Mouse (Mus musculus): ENCODE measurements at regions not wholly inside any gene's neighbourhood (a gene's known extent, or its start where the extent isn't known, plus 50 kb on each side); places are given as distances from the start of the nearest gene placed in this dataset.

GRCm38 (mm10) chr7:111245488-111245887, 162.7 kb upstream of the Eif4g2 start:
- no peaks in the 10 kb centered on the region for H3K79me2 ChIP-seq (ENCODE audit: control insufficient read depth, insufficient read depth)
- H3K36me3 ChIP-seq (ENCODE audit: control insufficient read depth, insufficient read depth), result no peaks in the 10 kb centered on the region
- H3K4me2 ChIP-seq (ENCODE audit: low read depth), result no peak overlapping the region
- no peak overlapping the region for H3ac ChIP-seq (ENCODE audit: control insufficient read depth, insufficient read length)
- no peaks in the 10 kb centered on the region for H3K27me3 ChIP-seq (ENCODE audit: control insufficient read depth, insufficient read depth, insufficient read length)
- no peak for TF ChIP-seq MYOD1 (IDR thresholded peaks at IDR 0.05; ENCODE audit: control insufficient read depth in 1 of 3, insufficient read length in 2 of 3, low read depth in 2 of 3)
- H3K4me3 ChIP-seq, result no peak overlapping the region

DNA sequence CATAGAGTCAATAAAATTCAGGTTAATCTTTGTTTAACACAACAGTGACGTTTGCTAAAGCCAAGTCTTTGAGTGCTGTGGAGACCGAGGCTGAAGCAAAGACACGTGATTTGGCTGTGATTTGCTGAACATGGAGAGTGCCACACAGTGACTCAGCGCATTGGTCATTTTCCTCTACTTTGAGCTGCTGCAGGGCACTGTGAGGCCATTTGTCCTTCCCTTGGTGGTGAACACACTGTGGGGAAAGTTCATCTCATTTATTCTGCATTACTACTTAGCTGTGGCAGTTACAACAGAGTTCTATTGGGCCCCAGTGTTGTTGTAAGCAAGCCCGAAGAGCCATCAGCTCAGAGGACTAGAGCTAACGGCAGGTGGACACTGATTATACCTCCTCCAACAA, 162.2 kb upstream of the Eif4g2 start:
- Histone ChIP-seq H3K4me2 (ENCODE audit: low read depth) (no peak overlapping the region), H3K4me3 (no peak overlapping the region), H3K79me2 (ENCODE audit: control insufficient read depth, insufficient read depth) (no peaks in the 10 kb centered on the region), H3K27me3 (ENCODE audit: control insufficient read depth, insufficient read depth, insufficient read length) (no peaks in the 10 kb centered on the region), H3ac (ENCODE audit: control insufficient read depth, insufficient read length) (no peak overlapping the region), H3K36me3 (ENCODE audit: control insufficient read depth, insufficient read depth) (no peaks in the 10 kb centered on the region)
- TF ChIP-seq TCF3 (IDR thresholded peaks at IDR 0.05; ENCODE audit: insufficient read length, low read depth) (no peak), TCF12 (IDR thresholded peaks at IDR 0.05; ENCODE audit: insufficient read depth, poor library complexity, severe bottlenecking) (no peak), USF1 (IDR thresholded peaks at IDR 0.05; ENCODE audit: low read depth) (peak; percentile 31)

GRCm38 (mm10) chr7:111243831-111244230, 161.0 kb upstream of the Eif4g2 start:
- Histone ChIP-seq H3K79me2 (ENCODE audit: control insufficient read depth, insufficient read depth) (no peaks in the 10 kb centered on the region), H3K27me3 (ENCODE audit: control insufficient read depth, insufficient read depth, insufficient read length) (no peaks in the 10 kb centered on the region), H3K4me2 (ENCODE audit: low read depth) (no peak overlapping the region), H3ac (ENCODE audit: control insufficient read depth, insufficient read length) (no peak overlapping the region), H3K4me3 (no peak overlapping the region), H3K36me3 (ENCODE audit: control insufficient read depth, insufficient read depth) (no peaks in the 10 kb centered on the region)
- TF ChIP-seq USF1 (IDR thresholded peaks at IDR 0.05; ENCODE audit: low read depth), result no peak

GRCm38 (mm10) chr7:111242646-111243045, 159.8 kb upstream of the Eif4g2 start:
- no peaks in the 10 kb centered on the region for H3K36me3 ChIP-seq (ENCODE audit: control insufficient read depth, insufficient read depth)
- no peak overlapping the region for H3K4me3 ChIP-seq
- no peaks in the 10 kb centered on the region for H3K27me3 ChIP-seq (ENCODE audit: control insufficient read depth, insufficient read depth, insufficient read length)
- no peak for TF ChIP-seq MYOG (IDR thresholded peaks at IDR 0.05; ENCODE audit: control insufficient read depth in 1 of 3, insufficient read depth in 1 of 3, insufficient read length in 2 of 3, low read depth in 2 of 3)
- TF ChIP-seq TCF12 (IDR thresholded peaks at IDR 0.05; ENCODE audit: insufficient read depth, poor library complexity, severe bottlenecking), result no peak
- no peak for TF ChIP-seq MAX (IDR thresholded peaks at IDR 0.05; ENCODE audit: low read depth)
- TF ChIP-seq POLR2A (IDR thresholded peaks at IDR 0.05; ENCODE audit: insufficient read length, low read depth), result no peak
- TF ChIP-seq TCF3 (IDR thresholded peaks at IDR 0.05; ENCODE audit: insufficient read length, low read depth), result no peak
- TF ChIP-seq POLR2AphosphoS2 (IDR thresholded peaks at IDR 0.05; ENCODE audit: insufficient read length, low read depth), result no peak
- TF ChIP-seq CEBPB (IDR thresholded peaks at IDR 0.05; ENCODE audit: insufficient read depth, poor library complexity, severe bottlenecking), result no peak
- no peak for TF ChIP-seq E2F4 (IDR thresholded peaks at IDR 0.05; ENCODE audit: insufficient read depth)
- no peak for TF ChIP-seq MYOD1 (IDR thresholded peaks at IDR 0.05; ENCODE audit: control insufficient read depth in 1 of 3, insufficient read length in 2 of 3, low read depth in 2 of 3)
- no peak for TF ChIP-seq USF1 (IDR thresholded peaks at IDR 0.05; ENCODE audit: low read depth)
- no peak for TF ChIP-seq REST (IDR thresholded peaks at IDR 0.05; ENCODE audit: insufficient read depth, insufficient read length)
- no peak for TF ChIP-seq SRF (IDR thresholded peaks at IDR 0.05; ENCODE audit: control insufficient read depth, insufficient read length, low read depth)
- H3ac ChIP-seq (ENCODE audit: control insufficient read depth, insufficient read length), result no peak overlapping the region
- H3K4me2 ChIP-seq (ENCODE audit: low read depth), result no peak overlapping the region
- H3K79me2 ChIP-seq (ENCODE audit: control insufficient read depth, insufficient read depth), result no peaks in the 10 kb centered on the region

DNA sequence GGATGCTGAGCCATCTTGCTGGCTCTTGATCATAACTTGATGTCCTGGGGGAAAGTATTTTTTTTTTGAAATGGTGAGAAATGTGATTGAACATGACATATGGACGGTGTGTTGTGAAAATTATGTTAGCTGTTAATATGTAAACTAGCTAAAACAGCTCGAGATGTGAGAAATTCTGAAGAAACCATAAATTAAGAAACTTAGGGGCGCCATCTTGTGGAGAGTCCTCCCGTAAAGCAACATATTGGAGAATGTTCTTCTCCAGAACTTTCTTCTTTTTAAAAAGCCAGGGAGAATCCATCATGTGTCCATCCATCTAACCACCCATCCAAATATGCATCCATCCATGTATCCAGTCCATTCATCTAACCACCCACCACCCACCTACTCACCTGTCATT, 158.7 kb upstream of the Eif4g2 start:
- Histone ChIP-seq H3K27me3 (ENCODE audit: control insufficient read depth, insufficient read depth, insufficient read length) (no peaks in the 10 kb centered on the region), H3ac (ENCODE audit: control insufficient read depth, insufficient read length) (no peak overlapping the region), H3K79me2 (ENCODE audit: control insufficient read depth, insufficient read depth) (no peaks in the 10 kb centered on the region), H3K4me3 (no peak overlapping the region), H3K4me2 (ENCODE audit: low read depth) (no peak overlapping the region), H3K36me3 (ENCODE audit: control insufficient read depth, insufficient read depth) (no peaks in the 10 kb centered on the region)
- TF ChIP-seq MYOD1 (IDR thresholded peaks at IDR 0.05; ENCODE audit: control insufficient read depth in 1 of 3, insufficient read length in 2 of 3, low read depth in 2 of 3), result no peak
- no peak for TF ChIP-seq MAX (IDR thresholded peaks at IDR 0.05; ENCODE audit: low read depth)
- no peak for TF ChIP-seq SRF (IDR thresholded peaks at IDR 0.05; ENCODE audit: control insufficient read depth, insufficient read length, low read depth)
- TF ChIP-seq MYOG (IDR thresholded peaks at IDR 0.05; ENCODE audit: control insufficient read depth in 1 of 3, insufficient read depth in 1 of 3, insufficient read length in 2 of 3, low read depth in 2 of 3), result no peak
- no peak for TF ChIP-seq CEBPB (IDR thresholded peaks at IDR 0.05; ENCODE audit: insufficient read depth, poor library complexity, severe bottlenecking)
- no peak for TF ChIP-seq REST (IDR thresholded peaks at IDR 0.05; ENCODE audit: insufficient read depth, insufficient read length)
- no peak for TF ChIP-seq POLR2A (IDR thresholded peaks at IDR 0.05; ENCODE audit: insufficient read length, low read depth)

GRCm38 (mm10) chr7:111240234-111240826, 157.5 kb upstream of the Eif4g2 start:
- Histone ChIP-seq H3K4me2 (ENCODE audit: low read depth) (no peak overlapping the region), H3K36me3 (ENCODE audit: control insufficient read depth, insufficient read depth) (no peaks in the 10 kb centered on the region)

More at GRCm38 (mm10) chr7:111240234-111240826, 157.5 kb upstream of the Eif4g2 start:
- no peak overlapping the region for H3ac ChIP-seq (ENCODE audit: control insufficient read depth, insufficient read length)
- no peak overlapping the region for H3K4me3 ChIP-seq
- H3K79me2 ChIP-seq (ENCODE audit: control insufficient read depth, insufficient read depth), result no peaks in the 10 kb centered on the region
- no peaks in the 10 kb centered on the region for H3K27me3 ChIP-seq (ENCODE audit: control insufficient read depth, insufficient read depth, insufficient read length)
- TF ChIP-seq E2F4 (IDR thresholded peaks at IDR 0.05; ENCODE audit: insufficient read depth) (no peak), REST (IDR thresholded peaks at IDR 0.05; ENCODE audit: insufficient read depth, insufficient read length) (no peak), TCF3 (IDR thresholded peaks at IDR 0.05; ENCODE audit: insufficient read length, low read depth) (no peak), USF1 (IDR thresholded peaks at IDR 0.05; ENCODE audit: low read depth) (no peak), SRF (IDR thresholded peaks at IDR 0.05; ENCODE audit: control insufficient read depth, insufficient read length, low read depth) (no peak)

Measured in myocyte (in vitro differentiated cells).